Mouse (Mus musculus): ENCODE measurements around the gene Mmp7.

Mmp7 gene

DNA sequence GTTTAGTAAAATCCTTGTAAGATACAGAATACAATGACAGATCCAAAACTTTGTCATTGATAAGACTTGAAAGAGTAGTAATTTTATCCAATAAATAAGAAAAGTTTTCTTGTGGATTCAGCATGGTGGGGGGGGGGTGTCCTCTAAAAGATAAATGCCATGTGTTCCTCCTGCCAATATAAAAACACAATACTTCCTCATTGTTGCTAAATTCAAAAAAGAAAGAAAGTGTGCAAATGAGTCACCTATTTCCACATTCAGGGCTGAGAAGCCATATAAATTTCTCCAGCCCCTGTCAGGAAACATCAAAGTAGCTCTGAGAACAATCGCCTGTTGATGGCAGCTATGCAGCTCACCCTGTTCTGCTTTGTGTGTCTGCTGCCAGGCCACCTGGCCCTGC is at the start of gene Mmp7:
TSS of gene Mmp7 (plus strand) at position 301 of the 400 bp plus-strand sequence.
- DNase-seq: no peak

DNA sequence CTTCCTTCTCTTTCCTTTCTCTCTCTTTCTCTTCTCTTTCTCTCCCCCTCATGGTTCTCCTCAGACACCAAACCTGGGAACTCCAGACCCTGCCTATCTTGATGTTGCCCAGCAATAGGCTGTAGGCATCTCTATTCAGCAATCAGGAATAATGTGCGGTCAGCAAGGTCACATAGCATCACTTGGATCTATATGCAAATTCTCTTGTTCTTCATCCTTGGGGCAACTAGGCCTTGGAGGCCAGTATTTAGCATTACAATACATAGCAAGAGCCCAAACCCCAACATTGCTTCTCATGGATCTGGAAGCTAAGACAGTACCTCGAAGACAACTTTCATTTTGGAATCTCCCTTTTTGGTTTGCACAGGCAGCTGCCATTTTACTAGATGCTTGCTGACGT is 44.0 kb upstream of the Mmp7 start:
- no peak for DNase-seq

DNA sequence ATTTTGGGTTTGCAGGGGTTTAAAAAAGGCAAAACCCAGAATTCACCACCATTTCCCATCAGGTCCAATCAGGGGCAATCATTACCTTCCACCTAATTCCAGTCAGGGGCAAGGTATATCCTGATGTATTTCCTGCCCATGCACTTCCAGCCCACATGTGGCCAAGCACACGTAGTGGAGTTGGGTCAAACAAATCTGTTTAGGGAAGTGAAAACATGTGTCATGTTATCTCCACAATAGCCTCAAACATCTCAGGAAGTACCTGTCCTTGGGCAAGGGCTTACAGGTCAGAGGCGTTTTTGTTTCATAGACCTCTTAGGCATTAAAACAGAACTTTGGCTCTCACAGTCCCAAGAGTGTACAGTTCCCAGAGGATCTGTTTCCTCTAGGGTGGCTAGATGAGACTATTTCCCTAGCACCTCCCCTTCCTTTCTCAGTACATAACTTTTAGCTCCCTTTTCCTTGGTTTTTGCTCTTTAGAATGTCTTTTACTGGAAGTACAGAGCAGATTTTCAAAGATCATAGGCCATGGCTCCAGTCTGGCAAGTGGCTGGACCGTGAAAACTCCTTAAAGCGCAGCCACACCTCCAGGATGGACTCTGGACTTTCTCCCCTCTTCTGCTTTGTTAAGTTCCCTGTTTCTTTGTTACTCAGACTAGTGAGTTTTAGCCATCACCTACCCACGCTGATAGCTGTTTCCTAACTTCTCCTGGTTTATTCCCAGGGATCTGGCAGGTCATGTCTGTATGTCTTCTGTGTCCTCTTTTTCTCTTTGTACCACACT is 41.3 kb upstream of the Mmp7 start:
- no peak for DNase-seq

DNA sequence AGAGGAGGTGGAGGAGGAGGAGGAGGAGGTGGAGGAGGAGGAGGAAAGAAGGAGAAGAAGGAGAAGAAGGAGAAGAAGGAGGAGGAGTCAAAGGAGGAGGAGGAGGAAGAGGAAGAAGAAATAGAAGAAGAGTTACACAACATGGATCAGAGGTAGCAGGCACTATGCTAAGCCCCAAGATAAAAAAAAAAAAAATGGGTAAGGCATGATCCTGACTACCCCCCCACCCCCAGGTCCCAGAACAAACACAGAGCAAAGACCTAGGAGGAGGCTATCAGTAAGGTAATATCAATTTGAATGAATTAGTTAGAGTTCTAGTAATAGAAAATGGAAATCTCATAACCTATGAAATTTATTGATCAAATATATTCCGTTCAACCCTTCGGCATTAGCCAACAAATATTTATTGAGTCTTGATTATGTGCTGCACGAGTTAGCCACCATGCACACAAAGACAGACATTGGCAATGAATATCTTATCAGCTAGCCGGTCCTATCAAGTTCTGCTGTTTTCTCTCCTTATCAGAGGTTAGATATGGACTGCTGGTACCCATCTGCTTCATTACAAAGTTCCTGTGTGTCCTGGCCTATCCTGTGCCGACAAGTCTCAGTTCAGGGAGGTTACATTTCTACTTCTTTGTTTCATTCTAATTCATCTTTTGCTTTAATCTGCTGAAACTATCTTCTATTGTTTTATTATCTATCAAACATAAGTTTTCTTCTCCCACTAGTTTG is 39.4 kb upstream of the Mmp7 start:
- no peak for DNase-seq

DNA sequence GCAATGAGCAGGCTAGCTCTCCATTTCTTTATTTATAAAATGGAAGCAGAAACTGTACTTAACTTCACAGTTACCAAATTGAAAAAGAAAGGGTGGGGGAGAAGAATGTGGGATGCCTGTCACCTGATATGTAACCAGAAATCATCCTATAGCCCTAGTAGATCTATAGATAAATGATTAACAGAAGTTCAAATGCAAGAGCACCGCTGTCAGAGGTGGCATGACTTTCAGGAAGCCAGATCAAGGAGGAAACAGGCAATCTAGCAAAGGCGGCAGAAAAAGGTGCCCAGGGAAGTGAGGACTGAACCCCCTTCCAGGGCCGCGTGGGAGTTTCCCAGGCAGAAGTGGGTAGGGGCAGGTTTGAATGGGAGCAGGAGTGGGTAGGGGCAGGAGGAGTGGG is 33.9 kb upstream of the Mmp7 start:
- DNase-seq: no peak

DNA sequence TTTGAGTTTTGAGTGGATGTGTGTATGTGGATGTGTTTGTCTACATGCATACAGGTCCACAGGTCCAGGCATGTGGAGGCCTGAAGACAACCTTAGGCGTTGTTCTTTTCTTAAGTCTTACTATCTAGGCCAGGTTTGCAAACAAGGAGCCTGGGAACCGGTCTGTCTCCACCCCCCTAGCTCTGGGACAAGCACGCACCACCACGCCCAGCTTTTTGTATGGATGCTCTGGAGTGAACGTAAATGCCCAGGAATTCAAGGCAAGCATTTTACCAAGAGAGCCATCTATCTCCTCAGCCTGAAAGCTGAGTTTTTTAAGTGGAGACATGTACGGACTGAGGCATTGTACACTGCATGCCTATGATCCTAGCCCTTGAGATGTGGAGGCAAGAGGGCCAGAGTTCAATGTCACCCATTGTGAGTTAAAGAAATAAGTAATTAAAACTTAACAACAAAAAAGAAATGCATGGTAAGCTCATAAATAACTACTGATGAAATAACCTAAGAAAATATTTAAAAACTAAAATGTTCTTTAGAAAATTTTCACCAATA is 32.3 kb upstream of the Mmp7 start:
- DNase-seq: no peak

DNA sequence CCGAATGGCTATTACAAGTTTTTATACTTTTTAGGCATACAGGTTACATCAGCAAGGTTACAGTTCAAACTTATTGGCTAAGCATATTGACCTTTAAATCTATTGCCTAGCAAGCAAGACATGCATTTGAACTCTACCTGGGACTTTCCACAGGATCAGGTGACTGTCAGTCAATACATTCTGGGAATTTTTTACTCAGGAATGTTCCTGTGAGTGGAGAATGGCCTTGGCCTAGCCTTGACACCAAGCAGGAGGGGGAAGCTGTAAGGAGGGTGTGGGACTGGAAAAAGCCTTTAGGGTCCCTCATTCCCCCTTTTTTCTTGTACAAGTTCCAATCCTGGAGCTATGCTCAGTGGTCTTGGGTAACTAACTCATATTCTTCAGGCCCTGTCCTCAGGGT is 30.5 kb upstream of the Mmp7 start:
- DNase-seq: no peak

DNA sequence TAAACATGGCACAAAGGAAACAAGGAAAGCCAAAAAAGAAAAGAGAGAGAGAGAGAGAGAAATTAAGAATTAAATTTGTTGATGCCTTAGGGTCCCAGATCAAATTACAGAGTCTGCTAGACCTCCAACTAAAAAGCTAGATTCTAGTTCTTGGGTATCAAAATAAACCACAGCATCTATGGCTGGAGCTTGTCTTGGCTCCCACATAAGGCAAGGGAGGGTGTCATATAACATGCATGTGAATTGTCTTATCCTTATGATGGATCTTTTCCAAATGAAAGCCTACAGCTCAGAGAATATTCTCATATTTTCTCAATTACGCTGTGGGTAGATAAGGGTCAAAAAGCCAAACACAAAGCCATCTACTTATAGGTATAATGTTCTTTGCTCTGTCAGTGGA is 22.2 kb upstream of the Mmp7 start:
- DNase-seq: no peak

DNA sequence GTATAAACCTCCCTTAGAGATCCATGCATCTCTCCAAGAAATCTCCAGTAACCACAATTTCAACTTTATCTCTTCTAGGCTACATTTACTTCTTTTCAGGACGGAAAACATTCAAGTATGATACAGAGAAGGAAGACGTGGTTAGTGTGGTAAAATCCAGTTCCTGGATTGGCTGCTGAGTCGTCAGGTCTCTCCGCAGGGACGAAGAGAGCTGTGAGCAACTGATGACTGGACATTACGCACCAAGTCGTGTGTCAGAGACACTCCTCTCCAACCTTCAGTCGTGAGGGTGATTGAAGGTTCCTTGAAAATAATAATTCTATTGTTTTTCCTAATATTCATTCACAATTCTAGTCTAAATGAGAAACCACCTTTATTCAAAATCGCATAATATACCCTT is 18.9 kb upstream of the Mmp7 start:
- no peak for DNase-seq

DNA sequence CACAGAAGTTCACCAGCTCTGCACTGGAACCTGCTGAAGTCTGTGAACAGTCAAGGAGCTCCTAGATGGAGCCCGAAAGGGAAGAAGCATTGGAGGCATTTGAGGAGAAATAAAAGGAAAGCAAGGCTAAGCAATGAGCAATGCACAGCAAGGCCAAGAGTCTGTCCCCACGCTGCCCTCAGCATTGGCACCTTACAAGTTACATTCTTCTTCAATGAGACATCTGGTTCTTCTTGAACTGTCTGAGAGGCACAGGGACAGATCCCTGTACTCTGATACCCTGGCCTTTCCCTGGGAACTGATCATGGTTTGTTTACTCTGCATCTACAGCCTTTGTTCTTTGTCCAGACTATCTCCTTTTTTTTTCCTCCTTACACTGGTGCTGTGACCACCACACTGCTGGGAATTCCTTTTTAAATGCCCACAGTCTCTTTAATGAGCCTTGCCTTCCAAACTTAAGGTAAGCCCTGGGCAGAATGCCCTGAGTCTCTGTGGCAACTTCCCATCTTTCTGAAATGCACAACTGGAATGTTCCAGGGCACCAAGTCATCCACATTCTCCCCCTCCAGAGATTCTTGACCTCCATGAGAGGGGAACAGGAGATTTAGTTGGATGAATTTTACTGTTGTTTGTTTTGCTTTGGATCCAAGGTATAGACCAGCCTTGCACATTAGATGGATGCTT is 13.6 kb upstream of the Mmp7 start:
- no peak for DNase-seq

DNA sequence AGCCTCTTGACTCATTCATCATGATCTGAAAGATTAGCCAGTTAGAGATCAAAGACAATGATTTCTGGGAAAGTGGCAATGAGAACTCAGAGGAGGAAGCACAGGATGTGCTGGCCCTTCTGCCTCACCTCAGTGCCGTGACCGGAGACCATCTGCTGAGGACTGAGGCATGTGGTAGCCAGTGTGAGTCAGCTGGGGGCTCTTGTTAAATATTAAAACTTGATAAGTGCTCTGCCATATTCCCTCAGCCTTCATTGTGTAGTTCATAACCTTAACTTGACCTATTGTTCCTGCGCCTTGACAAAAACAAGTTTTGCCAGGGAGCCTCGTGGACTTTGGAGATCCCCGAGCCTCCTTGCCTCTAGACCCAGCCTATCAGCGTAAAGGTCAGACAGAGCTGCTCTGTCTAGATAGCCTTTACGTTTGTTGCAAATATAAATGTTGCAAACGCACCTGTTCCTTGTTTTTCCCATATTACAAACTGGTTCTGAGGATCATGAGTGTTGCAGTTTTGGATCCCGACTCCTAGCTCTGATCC is 9.7 kb upstream of the Mmp7 start:
- no peak for DNase-seq

DNA sequence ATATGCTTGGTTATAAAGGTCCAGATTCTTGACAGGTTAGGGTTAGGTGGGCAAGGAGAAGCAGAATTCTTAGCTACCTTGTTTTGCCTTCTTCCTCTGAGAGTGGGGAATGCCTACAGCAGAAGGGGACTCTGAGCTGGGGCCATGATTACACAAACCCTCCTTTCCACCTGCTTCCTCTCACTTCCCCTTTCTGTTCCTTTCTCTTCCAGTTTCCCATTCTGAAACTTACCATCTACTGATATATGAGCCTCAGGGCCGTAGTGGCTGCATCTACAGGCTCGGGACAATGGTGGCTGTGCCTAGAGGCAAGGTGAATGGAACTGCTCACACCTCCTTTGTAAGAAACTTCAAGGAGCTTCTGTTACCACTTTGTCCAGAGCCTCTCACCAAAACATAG is 5.9 kb upstream of the Mmp7 start:
- DNase-seq: no peak

DNA sequence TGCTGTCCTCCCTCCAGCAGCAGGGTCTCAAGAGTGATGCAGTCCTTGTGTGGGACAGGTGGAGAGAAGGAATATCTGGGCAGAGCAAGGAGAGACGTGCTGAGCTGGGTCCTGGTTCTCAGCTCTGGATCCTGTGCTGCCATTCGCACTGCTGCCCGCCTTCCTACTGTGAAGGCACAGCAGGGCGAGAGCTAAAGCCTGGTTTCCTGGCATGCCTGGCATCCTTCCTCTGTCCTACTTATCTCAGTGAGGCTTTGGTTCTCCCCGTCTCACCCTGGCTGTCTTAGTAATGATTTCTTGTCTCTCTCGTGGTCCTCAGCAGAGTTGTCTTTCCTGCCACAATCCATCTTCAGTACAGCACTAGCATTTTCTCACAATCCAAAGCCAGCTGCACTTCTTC is 2.1 kb upstream of the Mmp7 start:
- DNase-seq: no peak

DNA sequence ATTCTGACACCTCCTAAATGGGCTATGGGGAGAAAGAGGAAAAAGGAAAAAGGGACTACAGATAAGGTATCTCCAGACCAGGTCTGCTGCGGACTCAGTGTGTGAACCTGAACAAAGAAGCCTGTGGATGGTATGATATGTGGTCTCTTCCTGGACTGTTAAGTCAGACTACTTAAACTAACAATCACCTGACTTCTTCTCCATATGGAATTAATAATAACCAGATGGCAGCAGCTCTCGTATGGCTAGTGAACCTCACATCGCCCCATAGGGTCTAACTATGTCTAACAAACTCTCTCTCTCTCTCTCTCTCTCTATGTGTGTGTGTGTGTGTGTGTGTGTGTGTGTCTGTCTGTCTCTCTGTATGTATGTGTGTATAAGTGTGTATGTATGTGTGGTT is 2.1 kb downstream of the Mmp7 start:
- no peak for DNase-seq

DNA sequence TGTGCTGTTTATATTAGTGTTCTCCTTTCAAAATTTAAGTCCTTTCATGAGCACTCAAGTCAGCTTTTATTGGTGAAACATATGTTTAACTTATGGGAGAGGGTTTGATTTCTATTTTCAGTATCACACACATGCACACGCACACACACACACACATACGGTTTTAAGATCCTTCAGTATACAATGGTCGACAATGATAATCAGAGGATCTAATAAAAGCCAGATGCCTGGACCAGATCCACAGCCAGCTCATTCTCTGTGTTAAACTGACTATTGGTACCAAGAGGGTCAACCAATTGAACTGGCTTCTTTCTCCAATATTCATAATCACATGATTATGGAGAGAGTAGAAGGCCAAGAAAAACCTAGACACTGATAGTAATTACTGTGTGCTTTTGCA is 3.8 kb downstream of the Mmp7 start:
- DNase-seq: no peak

DNA sequence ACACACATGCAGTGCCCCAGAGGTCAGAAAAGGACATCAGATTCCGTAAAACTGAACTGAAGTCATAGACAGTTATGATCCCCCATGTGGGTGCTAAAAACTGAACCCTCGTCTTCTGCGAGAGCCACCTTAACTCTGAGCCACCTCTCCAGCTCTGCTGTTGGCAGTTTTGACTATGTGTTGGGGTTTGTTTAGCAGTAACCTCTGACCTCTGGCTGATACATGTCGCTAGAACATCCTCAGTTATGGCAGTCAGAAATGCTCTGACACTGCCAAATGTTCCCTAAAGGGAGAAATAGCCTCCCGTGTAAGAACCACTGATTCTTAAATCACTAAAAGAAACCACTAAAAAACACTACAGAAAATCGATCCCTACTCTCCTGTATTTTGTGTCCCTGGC is 16.8 kb downstream of the Mmp7 start:
- no peak for DNase-seq

DNA sequence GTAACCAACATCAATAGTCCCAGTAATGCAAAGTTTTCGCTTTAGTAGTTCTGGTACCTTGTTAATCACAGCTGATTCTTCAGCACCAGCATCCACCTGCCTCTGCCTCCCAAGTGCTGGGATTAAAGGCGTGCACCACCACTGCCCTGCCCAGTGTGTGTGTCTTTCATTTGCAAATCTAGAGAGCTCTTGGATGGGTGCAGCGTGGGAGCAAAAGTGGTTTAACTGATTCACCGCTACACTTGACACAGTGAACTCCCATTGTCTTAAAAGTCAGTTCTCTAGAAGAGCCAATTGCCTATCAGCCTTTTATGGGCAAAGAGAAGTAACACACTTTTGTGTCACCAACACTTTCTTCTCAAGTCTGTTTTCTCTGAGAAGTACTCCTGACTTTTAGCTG is 19.3 kb downstream of the Mmp7 start:
- DNase-seq: no peak

DNA sequence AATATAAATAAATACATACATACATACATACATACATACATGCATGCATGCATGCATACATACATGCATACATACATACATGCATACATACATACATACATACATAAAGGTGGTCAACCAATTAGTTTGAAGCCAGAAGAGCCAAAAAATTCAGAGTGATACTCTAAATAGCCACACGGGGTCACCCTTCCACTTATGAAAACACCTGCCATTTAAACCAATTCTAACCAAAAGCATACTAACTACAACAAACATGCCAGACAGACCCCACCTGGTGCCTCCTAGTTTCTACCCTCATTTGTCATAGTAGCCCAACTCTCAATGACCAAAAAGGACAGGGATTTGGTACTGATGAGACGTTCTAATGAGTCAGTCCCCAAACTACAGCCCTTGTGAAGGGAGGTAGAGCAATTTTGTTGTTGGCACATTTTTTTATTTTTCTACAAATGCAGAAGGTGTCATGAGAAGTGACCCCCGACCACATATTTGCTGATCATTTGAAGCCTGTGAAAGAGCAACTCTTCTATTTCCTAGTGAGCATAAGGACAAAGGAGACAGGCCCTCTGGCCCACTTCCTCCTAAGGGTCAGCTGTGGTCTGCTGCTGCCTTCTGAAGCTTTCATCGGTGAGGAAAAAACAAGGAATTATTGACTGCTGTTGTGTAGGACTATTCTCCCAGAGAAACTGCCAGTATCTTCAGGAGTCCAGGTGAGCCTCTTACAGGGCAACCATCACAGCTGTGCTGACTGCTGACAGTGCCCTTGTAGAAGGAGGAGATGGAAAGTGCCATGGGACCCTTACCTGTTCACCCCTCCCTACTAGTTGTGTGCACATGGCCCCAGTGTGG is 22.4 kb downstream of the Mmp7 start:
- DNase-seq: no peak

DNA sequence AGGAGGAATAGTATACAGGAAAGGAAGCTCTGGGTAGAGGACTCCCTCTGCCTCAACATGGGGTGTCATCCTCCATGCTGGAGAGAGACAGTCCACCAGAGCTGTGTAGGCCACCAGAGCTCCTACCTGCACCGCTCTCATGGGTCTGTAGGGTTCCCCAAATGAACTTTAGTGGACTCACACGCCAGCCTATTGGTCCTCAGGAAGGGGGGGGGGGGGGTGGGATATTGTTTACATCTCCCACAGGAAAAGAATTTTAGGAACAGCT is 23.0 kb downstream of the Mmp7 start:
- no peak for DNase-seq

DNA sequence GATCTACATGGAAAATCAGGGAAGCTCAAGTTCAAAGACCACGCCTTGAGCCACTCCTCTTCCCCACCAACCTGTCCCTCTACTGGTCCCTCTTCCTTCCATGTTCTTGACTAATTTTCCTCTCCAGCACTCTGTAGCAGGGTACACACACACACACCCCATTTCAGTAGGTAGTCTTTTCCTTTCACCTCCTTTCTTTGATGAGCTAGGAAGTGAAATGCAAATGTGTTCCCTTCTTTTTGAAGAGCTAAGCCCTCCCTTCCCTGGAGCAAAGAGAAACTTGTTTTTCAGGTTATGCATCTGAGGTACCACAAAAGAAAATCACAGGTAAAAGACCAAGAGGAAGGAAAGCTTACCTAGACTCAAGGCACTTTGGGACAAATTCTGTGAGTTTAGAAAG is 29.7 kb downstream of the Mmp7 start:
- no peak for DNase-seq

DNA sequence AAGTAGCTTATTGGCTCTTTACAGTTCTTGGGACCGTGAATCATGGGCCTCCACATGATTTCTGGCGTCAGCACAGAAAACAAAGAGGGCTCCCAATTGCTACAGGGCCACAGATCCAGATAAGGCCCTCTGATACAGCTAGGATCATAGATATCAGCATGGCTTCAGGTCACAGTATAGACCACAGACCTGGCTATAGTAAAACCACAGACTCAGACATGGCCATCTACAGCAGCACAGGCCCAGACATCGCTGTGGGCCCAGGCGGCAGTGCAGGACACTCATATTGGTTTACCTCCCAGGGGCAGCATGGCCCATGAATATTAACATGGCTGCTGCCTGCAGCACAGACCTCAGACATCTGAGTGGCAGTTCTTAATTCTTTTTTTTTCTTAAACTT is 37.1 kb downstream of the Mmp7 start:
- no peak for DNase-seq

DNA sequence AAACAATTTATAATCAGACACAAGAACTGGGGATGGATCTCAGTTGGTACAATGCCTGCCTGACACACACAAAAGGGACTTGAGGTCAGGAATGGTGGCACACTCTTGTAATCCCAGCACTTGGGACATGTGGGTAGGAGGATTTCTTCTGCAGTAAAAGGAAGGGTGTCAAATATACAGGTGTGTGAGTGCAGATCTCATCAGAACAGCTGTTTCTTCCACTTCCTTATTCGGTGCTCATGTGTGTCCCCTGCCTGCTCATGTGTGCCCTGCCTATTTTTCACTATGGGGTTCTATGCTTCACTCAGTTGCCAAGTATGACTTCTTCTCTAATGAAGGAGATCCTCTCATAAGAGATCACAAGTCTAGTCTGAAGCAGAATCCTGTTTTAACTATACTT is 50.8 kb downstream of the Mmp7 start:
- no peak for DNase-seq

DNA sequence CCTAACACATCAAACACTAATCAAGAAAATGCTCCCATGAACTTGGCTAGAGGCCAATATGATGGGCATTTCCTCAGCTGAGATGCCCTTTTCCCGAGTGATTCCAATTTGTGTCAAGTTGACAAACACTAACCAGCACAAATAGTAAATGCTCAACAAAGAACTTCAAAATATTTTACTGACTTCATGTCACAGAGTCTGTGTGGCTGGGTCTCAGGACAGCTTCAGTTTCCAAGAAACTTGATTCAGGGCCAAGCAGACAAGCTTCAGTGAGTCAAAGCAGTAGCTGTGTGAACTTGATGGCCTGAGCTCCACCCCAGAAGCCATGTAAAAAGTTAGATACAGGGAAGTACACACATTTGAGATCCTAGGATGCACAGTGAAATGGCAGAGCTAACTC is 52.3 kb downstream of the Mmp7 start:
- DNase-seq: no peak

Measured in right cerebral cortex, postnatal 14 days (tissue).